Mouse (Mus musculus): ENCODE measurements around the gene Ice2. TPM values are rescaled to one million over a fixed set of nuclear protein-coding genes. Genes with fewer than 3 reads are reported as not detected.

Gene Ice2
- polyA plus RNA-seq, 1 experiment, result 0.01 TPM

- H3K36me3 ChIP-seq (ENCODE audit: control insufficient read depth), result no peaks in the 10 kb centered on the region; the same call in 1 of the 2 replicates
- no peaks in the 10 kb centered on the region for H3K9me3 ChIP-seq (ENCODE audit: control insufficient read depth, low read length)
- H3K27me3 ChIP-seq (ENCODE audit: control insufficient read depth), result no peaks in the 10 kb centered on the region
- H3K4me3 ChIP-seq (replicated peaks), result no peak overlapping the region
- TF ChIP-seq TAL1 (IDR thresholded peaks at IDR 0.05; ENCODE audit: low read length) (no peak), GATA1 (IDR thresholded peaks at IDR 0.05; ENCODE audit: low read length) (no peak)
- no peaks in the 10 kb centered on the region for H3K4me1 ChIP-seq (ENCODE audit: control insufficient read depth)
Measured at GRCm38 (mm10) chr9:69464109-69464756, 66.5 kb downstream of the Ice2 start.

- H3K9me3 ChIP-seq (ENCODE audit: control insufficient read depth, low read length), result no peaks in the 10 kb centered on the region
- no peaks in the 10 kb centered on the region for H3K27me3 ChIP-seq (ENCODE audit: control insufficient read depth)
- no peak overlapping the region for H3K4me3 ChIP-seq (replicated peaks)
- H3K4me1 ChIP-seq (ENCODE audit: control insufficient read depth), result no peaks in the 10 kb centered on the region
- H3K36me3 ChIP-seq (ENCODE audit: control insufficient read depth), result no peaks in the 10 kb centered on the region; the same call in 1 of the 2 replicates
- TF ChIP-seq GATA1 (IDR thresholded peaks at IDR 0.05; ENCODE audit: low read length) (no peak), TAL1 (IDR thresholded peaks at IDR 0.05; ENCODE audit: low read length) (no peak)
Measured at GRCm38 (mm10) chr9:69466098-69466497, 68.4 kb downstream of the Ice2 start.

- Histone ChIP-seq H3K36me3 (ENCODE audit: control insufficient read depth) (no peaks in the 10 kb centered on the region; the same call in 1 of the 2 replicates), H3K27me3 (ENCODE audit: control insufficient read depth) (no peaks in the 10 kb centered on the region), H3K4me1 (ENCODE audit: control insufficient read depth) (no peaks in the 10 kb centered on the region), H3K9me3 (ENCODE audit: control insufficient read depth, low read length) (no peaks in the 10 kb centered on the region), H3K4me3 (replicated peaks) (no peak overlapping the region)
- TF ChIP-seq GATA1 (IDR thresholded peaks at IDR 0.05; ENCODE audit: low read length), result no peak
- no peak for TF ChIP-seq TAL1 (IDR thresholded peaks at IDR 0.05; ENCODE audit: low read length)
Measured at GRCm38 (mm10) chr9:69467310-69467939, 69.7 kb downstream of the Ice2 start.

GRCm38 (mm10) chr9:69468991-69469390 lies 71.3 kb downstream of the Ice2 start:
- no peaks in the 10 kb centered on the region; the same call in 1 of the 2 replicates for H3K36me3 ChIP-seq (ENCODE audit: control insufficient read depth)
- no peak for TF ChIP-seq GATA1 (IDR thresholded peaks at IDR 0.05; ENCODE audit: low read length)
- no peak for TF ChIP-seq TAL1 (IDR thresholded peaks at IDR 0.05; ENCODE audit: low read length)
- H3K27me3 ChIP-seq (ENCODE audit: control insufficient read depth), result no peaks in the 10 kb centered on the region
- no peaks in the 10 kb centered on the region for H3K9me3 ChIP-seq (ENCODE audit: control insufficient read depth, low read length)
- H3K4me1 ChIP-seq (ENCODE audit: control insufficient read depth), result no peaks in the 10 kb centered on the region
- no peak overlapping the region for H3K4me3 ChIP-seq (replicated peaks)

- H3K27me3 ChIP-seq (ENCODE audit: control insufficient read depth), result no peaks in the 10 kb centered on the region
- H3K9me3 ChIP-seq (ENCODE audit: control insufficient read depth, low read length), result no peaks in the 10 kb centered on the region
- H3K4me3 ChIP-seq (replicated peaks), result no peak overlapping the region
- TF ChIP-seq GATA1 (IDR thresholded peaks at IDR 0.05; ENCODE audit: low read length) (no peak), TAL1 (IDR thresholded peaks at IDR 0.05; ENCODE audit: low read length) (no peak)
- no peaks in the 10 kb centered on the region for H3K4me1 ChIP-seq (ENCODE audit: control insufficient read depth)
- H3K36me3 ChIP-seq (ENCODE audit: control insufficient read depth), result no peaks in the 10 kb centered on the region; the same call in 1 of the 2 replicates
Measured at GRCm38 (mm10) chr9:69470362-69470761, 72.7 kb downstream of the Ice2 start.

- Histone ChIP-seq H3K9me3 (ENCODE audit: control insufficient read depth, low read length) (no peaks in the 10 kb centered on the region), H3K4me1 (ENCODE audit: control insufficient read depth) (no peaks in the 10 kb centered on the region), H3K4me3 (replicated peaks) (no peak overlapping the region), H3K36me3 (ENCODE audit: control insufficient read depth) (no peaks in the 10 kb centered on the region; the same call in 1 of the 2 replicates), H3K27me3 (ENCODE audit: control insufficient read depth) (no peaks in the 10 kb centered on the region)
- no peak for TF ChIP-seq GATA1 (IDR thresholded peaks at IDR 0.05; ENCODE audit: low read length)
- TF ChIP-seq TAL1 (IDR thresholded peaks at IDR 0.05; ENCODE audit: low read length), result no peak
Measured at GRCm38 (mm10) chr9:69470921-69471320, 73.2 kb downstream of the Ice2 start.

- TF ChIP-seq GATA1 (IDR thresholded peaks at IDR 0.05; ENCODE audit: low read length) (no peak), TAL1 (IDR thresholded peaks at IDR 0.05; ENCODE audit: low read length) (no peak)
- no peaks in the 10 kb centered on the region for H3K4me1 ChIP-seq (ENCODE audit: control insufficient read depth)
- H3K9me3 ChIP-seq (ENCODE audit: control insufficient read depth, low read length), result no peaks in the 10 kb centered on the region
- no peaks in the 10 kb centered on the region; the same call in 1 of the 2 replicates for H3K36me3 ChIP-seq (ENCODE audit: control insufficient read depth)
- H3K27me3 ChIP-seq (ENCODE audit: control insufficient read depth), result no peaks in the 10 kb centered on the region
- H3K4me3 ChIP-seq (replicated peaks), result no peak overlapping the region
Measured at GRCm38 (mm10) chr9:69472724-69473123, 75.0 kb downstream of the Ice2 start.

GRCm38 (mm10) chr9:69475873-69476272 lies 78.2 kb downstream of the Ice2 start:
- Histone ChIP-seq H3K36me3 (ENCODE audit: control insufficient read depth) (no peaks in the 10 kb centered on the region; the same call in 1 of the 2 replicates), H3K9me3 (ENCODE audit: control insufficient read depth, low read length) (no peaks in the 10 kb centered on the region), H3K4me3 (replicated peaks) (no peak overlapping the region), H3K4me1 (ENCODE audit: control insufficient read depth) (no peaks in the 10 kb centered on the region), H3K27me3 (ENCODE audit: control insufficient read depth) (no peaks in the 10 kb centered on the region)
- TF ChIP-seq GATA1 (IDR thresholded peaks at IDR 0.05; ENCODE audit: low read length) (no peak), TAL1 (IDR thresholded peaks at IDR 0.05; ENCODE audit: low read length) (no peak)

- no peak overlapping the region for H3K4me3 ChIP-seq (replicated peaks)
- H3K9me3 ChIP-seq (ENCODE audit: control insufficient read depth, low read length), result no peaks in the 10 kb centered on the region
- TF ChIP-seq TAL1 (IDR thresholded peaks at IDR 0.05; ENCODE audit: low read length), result no peak
- H3K36me3 ChIP-seq (ENCODE audit: control insufficient read depth), result no peaks in the 10 kb centered on the region; the same call in 1 of the 2 replicates
- H3K4me1 ChIP-seq (ENCODE audit: control insufficient read depth), result no peaks in the 10 kb centered on the region
- no peaks in the 10 kb centered on the region for H3K27me3 ChIP-seq (ENCODE audit: control insufficient read depth)
Measured at GRCm38 (mm10) chr9:69477195-69477823, 79.6 kb downstream of the Ice2 start.

Measured in erythroblast, embryonic 14.5 days (primary cell).